Mouse (Mus musculus): Measurements from ENCODE around the gene Hcst. TPM values are rescaled to one million over a fixed set of nuclear protein-coding genes. Genes with fewer than 3 reads are reported as not detected.

The Hcst gene
- polyA plus RNA-seq, 1 experiment from 2014 or later: 2.7 TPM

Other genes with a start within 250 kb of the Hcst start
- gene Cox7a1, start 235.7 kb downstream of the Hcst start, polyA plus RNA-seq (2015; fragmentation: Nextera tagmentation; extraction: Ambion mirVana): 3.4 and 10.1 TPM in 2 replicates
- 102 and 117 TPM in 2 replicates for gene Capns1, start 221.0 kb downstream of the Hcst start, polyA plus RNA-seq (2015; fragmentation: Nextera tagmentation; extraction: Ambion mirVana)
- 140 and 149 TPM in 2 replicates for gene Polr2i, start 187.9 kb downstream of the Hcst start, polyA plus RNA-seq (2015; fragmentation: Nextera tagmentation; extraction: Ambion mirVana)
- 175 and 188 TPM in 2 replicates for gene Tbcb, start 187.6 kb downstream of the Hcst start, polyA plus RNA-seq (2015; fragmentation: Nextera tagmentation; extraction: Ambion mirVana)
- 0.22 and 0.42 TPM in 2 replicates for gene Ovol3, start 184.1 kb downstream of the Hcst start, polyA plus RNA-seq (2015; fragmentation: Nextera tagmentation; extraction: Ambion mirVana)
- 0.26 and 0.78 TPM in 2 replicates for gene Thap8, start 139.8 kb downstream of the Hcst start, polyA plus RNA-seq (2015; fragmentation: Nextera tagmentation; extraction: Ambion mirVana)
- gene Wdr62, start 139.4 kb downstream of the Hcst start, polyA plus RNA-seq (2015; fragmentation: Nextera tagmentation; extraction: Ambion mirVana): 6.0 and 6.2 TPM in 2 replicates
- gene Clip3, start 128.1 kb downstream of the Hcst start, polyA plus RNA-seq (2015; fragmentation: Nextera tagmentation; extraction: Ambion mirVana): 33.2 and 35.2 TPM in 2 replicates
- 80.8 and 82.0 TPM in 2 replicates for gene Alkbh6, start 111.1 kb downstream of the Hcst start, polyA plus RNA-seq (2015; fragmentation: Nextera tagmentation; extraction: Ambion mirVana)
- 37.1 and 42.8 TPM in 2 replicates for gene Syne4, start 105.0 kb downstream of the Hcst start, polyA plus RNA-seq (2015; fragmentation: Nextera tagmentation; extraction: Ambion mirVana)
- 3.4 TPM in 1 of 2 replicates, not detected in the other for gene E130208F15Rik, start 98.1 kb downstream of the Hcst start, polyA plus RNA-seq (2015; fragmentation: Nextera tagmentation; extraction: Ambion mirVana)
- gene Sdhaf1, start 96.0 kb downstream of the Hcst start, polyA plus RNA-seq (2015; fragmentation: Nextera tagmentation; extraction: Ambion mirVana): 13.7 and 18.8 TPM in 2 replicates
- 4.1 and 5.1 TPM in 2 replicates for gene Lrfn3, start 57.1 kb downstream of the Hcst start, polyA plus RNA-seq (2015; fragmentation: Nextera tagmentation; extraction: Ambion mirVana)
- 78.9 and 87.7 TPM in 2 replicates for gene Tyrobp, start 6.1 kb downstream of the Hcst start, polyA plus RNA-seq (2015; fragmentation: Nextera tagmentation; extraction: Ambion mirVana)
- 1.4 and 2.1 TPM in 2 replicates for gene Nfkbid, start 1.9 kb upstream of the Hcst start, polyA plus RNA-seq (2015; fragmentation: Nextera tagmentation; extraction: Ambion mirVana)
- 28.6 and 32.7 TPM in 2 replicates for gene Aplp1, start 25.7 kb upstream of the Hcst start, polyA plus RNA-seq (2015; fragmentation: Nextera tagmentation; extraction: Ambion mirVana)
- gene Kirrel2, start 37.8 kb upstream of the Hcst start, polyA plus RNA-seq (2015; fragmentation: Nextera tagmentation; extraction: Ambion mirVana): 0.04 and 0.38 TPM in 2 replicates
- gene Nphs1, start 38.5 kb upstream of the Hcst start, polyA plus RNA-seq (2015; fragmentation: Nextera tagmentation; extraction: Ambion mirVana): 0.07 TPM in 1 of 2 replicates, not detected in the other
- gene Prodh2, start 73.8 kb upstream of the Hcst start, polyA plus RNA-seq (2015; fragmentation: Nextera tagmentation; extraction: Ambion mirVana): 0.18 TPM in 1 of 2 replicates, not detected in the other
- gene Arhgap33, start 115.2 kb upstream of the Hcst start, polyA plus RNA-seq (2015; fragmentation: Nextera tagmentation; extraction: Ambion mirVana): 7.8 and 8.0 TPM in 2 replicates
- 17.6 and 29.4 TPM in 2 replicates for gene Hspb6, start 132.3 kb upstream of the Hcst start, polyA plus RNA-seq (2015; fragmentation: Nextera tagmentation; extraction: Ambion mirVana)
- gene Proser3, start 132.4 kb upstream of the Hcst start, polyA plus RNA-seq (2015; fragmentation: Nextera tagmentation; extraction: Ambion mirVana): 11.3 and 12.1 TPM in 2 replicates
- 37.9 and 49.4 TPM in 2 replicates for gene Lin37, start 140.0 kb upstream of the Hcst start, polyA plus RNA-seq (2015; fragmentation: Nextera tagmentation; extraction: Ambion mirVana)
- 83.0 and 85.3 TPM in 2 replicates for gene U2af1l4, start 143.4 kb upstream of the Hcst start, polyA plus RNA-seq (2015; fragmentation: Nextera tagmentation; extraction: Ambion mirVana)
- gene Gm49396, start 143.5 kb upstream of the Hcst start, polyA plus RNA-seq (2015; fragmentation: Nextera tagmentation; extraction: Ambion mirVana): 12.2 and 12.4 TPM in 2 replicates
- 126 and 146 TPM in 2 replicates for gene Psenen, start 143.8 kb upstream of the Hcst start, polyA plus RNA-seq (2015; fragmentation: Nextera tagmentation; extraction: Ambion mirVana)
- 3.0 and 3.5 TPM in 2 replicates for gene Igflr1, start 145.6 kb upstream of the Hcst start, polyA plus RNA-seq (2015; fragmentation: Nextera tagmentation; extraction: Ambion mirVana)
- 7.3 and 8.1 TPM in 2 replicates for gene Kmt2b, start 168.9 kb upstream of the Hcst start, polyA plus RNA-seq (2015; fragmentation: Nextera tagmentation; extraction: Ambion mirVana)
- 3.0 and 4.2 TPM in 2 replicates for gene Zbtb32, start 179.1 kb upstream of the Hcst start, polyA plus RNA-seq (2015; fragmentation: Nextera tagmentation; extraction: Ambion mirVana)
- gene Upk1a, start 193.0 kb upstream of the Hcst start, polyA plus RNA-seq (2015; fragmentation: Nextera tagmentation; extraction: Ambion mirVana): 0.45 and 0.58 TPM in 2 replicates
- gene Cox6b1, start 206.3 kb upstream of the Hcst start, polyA plus RNA-seq (2015; fragmentation: Nextera tagmentation; extraction: Ambion mirVana): 739 and 763 TPM in 2 replicates
- not detected in 2 replicates for gene Etv2, start 216.0 kb upstream of the Hcst start, polyA plus RNA-seq (2015; fragmentation: Nextera tagmentation; extraction: Ambion mirVana)
- gene Rbm42, start 230.5 kb upstream of the Hcst start, polyA plus RNA-seq (2015; fragmentation: Nextera tagmentation; extraction: Ambion mirVana): 104 and 114 TPM in 2 replicates
- gene Haus5, start 245.1 kb upstream of the Hcst start, polyA plus RNA-seq (2015; fragmentation: Nextera tagmentation; extraction: Ambion mirVana): 33.6 and 34.4 TPM in 2 replicates